Mouse (Mus musculus): ENCODE results near the gene Mpped1. TPM values are rescaled to one million over a fixed set of nuclear protein-coding genes. Genes with fewer than 3 reads are reported as not detected.

The Mpped1 gene
- polyA plus RNA-seq, 1 experiment = not detected

GRCm38 (mm10) chr15:83771346-83772053 lies 7.8 kb upstream of the Mpped1 start:
- TF ChIP-seq MAX (IDR thresholded peaks at IDR 0.05) (no peak), MYOD1 (IDR thresholded peaks at IDR 0.05; ENCODE audit: control insufficient read depth, insufficient read length, low read depth) (no peak), USF1 (IDR thresholded peaks at IDR 0.05; ENCODE audit: low read depth) (no peak), CEBPB (IDR thresholded peaks at IDR 0.05; ENCODE audit: low read depth) (no peak), CTCF (IDR thresholded peaks at IDR 0.05; ENCODE audit: control insufficient read depth, insufficient read depth, insufficient read length) (no peak), FOSL1 (IDR thresholded peaks at IDR 0.05; ENCODE audit: insufficient read depth, low read length, poor library complexity, severe bottlenecking) (no peak), MYOG (IDR thresholded peaks at IDR 0.05; ENCODE audit: control insufficient read depth, extremely low read depth, insufficient read length) (no peak)
- H3ac ChIP-seq (ENCODE audit: control insufficient read depth, insufficient read length, low read depth) = no peak overlapping the region
- H3K27me3 ChIP-seq (ENCODE audit: control insufficient read depth, insufficient read depth, insufficient read length) = peaks cover 45% of the 10 kb centered on the region

GRCm38 (mm10) chr15:83772460-83772859 lies 6.8 kb upstream of the Mpped1 start:
- H3K27me3 ChIP-seq (ENCODE audit: control insufficient read depth, insufficient read depth, insufficient read length) = peaks cover 40% of the 10 kb centered on the region
- no peaks in the 10 kb centered on the region for H3K36me3 ChIP-seq (ENCODE audit: control insufficient read depth, insufficient read depth)

More at GRCm38 (mm10) chr15:83771346-83772053, 7.8 kb upstream of the Mpped1 start:
- no peaks in the 10 kb centered on the region for H3K79me2 ChIP-seq (ENCODE audit: control insufficient read depth, insufficient read depth)
- no peak overlapping the region for H3K4me3 ChIP-seq (ENCODE audit: insufficient read depth, poor library complexity, severe bottlenecking)
- no peaks in the 10 kb centered on the region for H3K79me3 ChIP-seq (ENCODE audit: low read depth)
- no peaks in the 10 kb centered on the region for H3K36me3 ChIP-seq (ENCODE audit: control insufficient read depth, insufficient read depth)

GRCm38 (mm10) chr15:83772953-83773352 lies 6.3 kb upstream of the Mpped1 start:
- H3K4me3 ChIP-seq (ENCODE audit: insufficient read depth, poor library complexity, severe bottlenecking) = no peak overlapping the region
- H3ac ChIP-seq (ENCODE audit: control insufficient read depth, insufficient read length, low read depth) = no peak overlapping the region
- H3K79me3 ChIP-seq (ENCODE audit: low read depth) = no peaks in the 10 kb centered on the region
- no peaks in the 10 kb centered on the region for H3K36me3 ChIP-seq (ENCODE audit: control insufficient read depth, insufficient read depth)
- H3K27me3 ChIP-seq (ENCODE audit: control insufficient read depth, insufficient read depth, insufficient read length) = peaks cover 42% of the 10 kb centered on the region
- TF ChIP-seq CTCF (IDR thresholded peaks at IDR 0.05; ENCODE audit: control insufficient read depth, insufficient read depth, insufficient read length) = no peak
- H3K79me2 ChIP-seq (ENCODE audit: control insufficient read depth, insufficient read depth) = no peaks in the 10 kb centered on the region

More at GRCm38 (mm10) chr15:83772460-83772859, 6.8 kb upstream of the Mpped1 start:
- TF ChIP-seq FOSL1 (IDR thresholded peaks at IDR 0.05; ENCODE audit: insufficient read depth, low read length, poor library complexity, severe bottlenecking) (no peak), CTCF (IDR thresholded peaks at IDR 0.05; ENCODE audit: control insufficient read depth, insufficient read depth, insufficient read length) (no peak), MAX (IDR thresholded peaks at IDR 0.05) (no peak), CEBPB (IDR thresholded peaks at IDR 0.05; ENCODE audit: low read depth) (no peak), MYOG (IDR thresholded peaks at IDR 0.05; ENCODE audit: control insufficient read depth, extremely low read depth, insufficient read length) (no peak), USF1 (IDR thresholded peaks at IDR 0.05; ENCODE audit: low read depth) (no peak), MYOD1 (IDR thresholded peaks at IDR 0.05; ENCODE audit: control insufficient read depth, insufficient read length, low read depth) (no peak)
- Histone ChIP-seq H3K79me2 (ENCODE audit: control insufficient read depth, insufficient read depth) (no peaks in the 10 kb centered on the region), H3ac (ENCODE audit: control insufficient read depth, insufficient read length, low read depth) (no peak overlapping the region), H3K79me3 (ENCODE audit: low read depth) (no peaks in the 10 kb centered on the region), H3K4me3 (ENCODE audit: insufficient read depth, poor library complexity, severe bottlenecking) (no peak overlapping the region)

- Histone ChIP-seq H3ac (ENCODE audit: control insufficient read depth, insufficient read length, low read depth) (no peak overlapping the region), H3K27me3 (ENCODE audit: control insufficient read depth, insufficient read depth, insufficient read length) (peaks cover 47% of the 10 kb centered on the region), H3K4me3 (ENCODE audit: insufficient read depth, poor library complexity, severe bottlenecking) (no peak overlapping the region), H3K36me3 (ENCODE audit: control insufficient read depth, insufficient read depth) (no peaks in the 10 kb centered on the region), H3K79me2 (ENCODE audit: control insufficient read depth, insufficient read depth) (no peaks in the 10 kb centered on the region), H3K79me3 (ENCODE audit: low read depth) (no peaks in the 10 kb centered on the region)
- TF ChIP-seq MAX (IDR thresholded peaks at IDR 0.05) (no peak), CTCF (IDR thresholded peaks at IDR 0.05; ENCODE audit: control insufficient read depth, insufficient read depth, insufficient read length) (no peak), MYOD1 (IDR thresholded peaks at IDR 0.05; ENCODE audit: control insufficient read depth, insufficient read length, low read depth) (no peak), CEBPB (IDR thresholded peaks at IDR 0.05; ENCODE audit: low read depth) (no peak), FOSL1 (IDR thresholded peaks at IDR 0.05; ENCODE audit: insufficient read depth, low read length, poor library complexity, severe bottlenecking) (no peak), MYOG (IDR thresholded peaks at IDR 0.05; ENCODE audit: control insufficient read depth, extremely low read depth, insufficient read length) (no peak), USF1 (IDR thresholded peaks at IDR 0.05; ENCODE audit: low read depth) (no peak)
Observed at GRCm38 (mm10) chr15:83774922-83775321, 4.3 kb upstream of the Mpped1 start.

- TF ChIP-seq CEBPB (IDR thresholded peaks at IDR 0.05; ENCODE audit: low read depth) = no peak
- Histone ChIP-seq H3K79me2 (ENCODE audit: control insufficient read depth, insufficient read depth) (no peaks in the 10 kb centered on the region), H3K79me3 (ENCODE audit: low read depth) (no peaks in the 10 kb centered on the region), H3K36me3 (ENCODE audit: control insufficient read depth, insufficient read depth) (no peaks in the 10 kb centered on the region), H3K4me3 (ENCODE audit: insufficient read depth, poor library complexity, severe bottlenecking) (no peak overlapping the region), H3K27me3 (ENCODE audit: control insufficient read depth, insufficient read depth, insufficient read length) (peaks cover 53% of the 10 kb centered on the region), H3ac (ENCODE audit: control insufficient read depth, insufficient read length, low read depth) (no peak overlapping the region)
Observed at GRCm38 (mm10) chr15:83776265-83777000, 2.8 kb upstream of the Mpped1 start.

GRCm38 (mm10) chr15:83777476-83777875 lies 1.8 kb upstream of the Mpped1 start:
- H3K79me2 ChIP-seq (ENCODE audit: control insufficient read depth, insufficient read depth) = no peaks in the 10 kb centered on the region

More at GRCm38 (mm10) chr15:83777476-83777875, 1.8 kb upstream of the Mpped1 start:
- no peak for TF ChIP-seq MYOG (IDR thresholded peaks at IDR 0.05; ENCODE audit: control insufficient read depth, extremely low read depth, insufficient read length)
- TF ChIP-seq CTCF (IDR thresholded peaks at IDR 0.05; ENCODE audit: control insufficient read depth, insufficient read depth, insufficient read length) = no peak
- no peak for TF ChIP-seq USF1 (IDR thresholded peaks at IDR 0.05; ENCODE audit: low read depth)
- no peak for TF ChIP-seq MAX (IDR thresholded peaks at IDR 0.05)
- no peak for TF ChIP-seq CEBPB (IDR thresholded peaks at IDR 0.05; ENCODE audit: low read depth)
- TF ChIP-seq FOSL1 (IDR thresholded peaks at IDR 0.05; ENCODE audit: insufficient read depth, low read length, poor library complexity, severe bottlenecking) = no peak
- TF ChIP-seq MYOD1 (IDR thresholded peaks at IDR 0.05; ENCODE audit: control insufficient read depth, insufficient read length, low read depth) = no peak
- Histone ChIP-seq H3K4me3 (ENCODE audit: insufficient read depth, poor library complexity, severe bottlenecking) (no peak overlapping the region), H3ac (ENCODE audit: control insufficient read depth, insufficient read length, low read depth) (no peak overlapping the region), H3K79me3 (ENCODE audit: low read depth) (no peaks in the 10 kb centered on the region), H3K36me3 (ENCODE audit: control insufficient read depth, insufficient read depth) (no peaks in the 10 kb centered on the region), H3K27me3 (ENCODE audit: control insufficient read depth, insufficient read depth, insufficient read length) (peaks cover 56% of the 10 kb centered on the region)
